Mouse (Mus musculus) T-helper 2 cell (primary cell): ENCODE results near the gene Camta1.

Source experiments
- in situ Hi-C: fragments of 300-600 bp; cut with MboI, MseI; formaldehyde crosslinking; loops from one replicate; pipeline ENCODE4 v1.15.1; 2025; ENCODE audit warnings: high pct_unique_total_duplicates

Camta1 gene

DNA sequence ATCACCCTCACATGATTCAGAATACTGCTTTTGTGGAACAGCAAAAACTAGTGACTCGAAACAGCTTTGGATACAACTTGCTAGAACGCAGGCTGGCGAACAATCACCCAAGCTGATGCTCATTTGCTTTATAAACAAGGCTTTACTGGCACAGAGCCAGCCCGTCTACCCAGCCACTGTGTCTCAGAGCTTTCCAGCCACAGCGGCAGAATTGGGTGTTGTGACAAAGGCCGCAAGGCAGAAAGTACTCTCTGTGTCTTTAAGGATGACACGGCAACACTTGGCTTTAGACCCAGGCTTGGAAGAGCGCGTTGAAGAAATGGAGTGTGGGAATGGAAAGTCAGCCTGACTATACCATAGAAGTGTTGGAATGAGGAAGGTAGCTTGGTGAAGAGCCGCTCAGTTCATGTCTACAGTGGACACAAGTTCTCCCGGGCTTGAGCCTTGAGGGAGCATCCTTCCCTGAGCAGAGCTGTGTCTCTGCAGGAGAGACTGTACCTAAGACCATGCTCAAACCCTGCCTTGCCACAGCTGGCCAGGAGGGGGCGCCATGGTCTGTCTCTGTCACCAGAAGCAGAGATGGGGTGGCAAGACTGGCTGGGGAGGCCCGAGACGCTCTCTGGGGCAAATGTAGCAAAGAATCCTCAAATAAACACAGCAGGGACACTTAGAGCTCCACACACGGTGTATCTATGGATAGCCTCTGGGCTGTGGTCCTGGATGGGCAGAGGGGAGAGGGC, 645.0 kb downstream of the Camta1 start:
- in situ Hi-C loops = no loop called here

DNA sequence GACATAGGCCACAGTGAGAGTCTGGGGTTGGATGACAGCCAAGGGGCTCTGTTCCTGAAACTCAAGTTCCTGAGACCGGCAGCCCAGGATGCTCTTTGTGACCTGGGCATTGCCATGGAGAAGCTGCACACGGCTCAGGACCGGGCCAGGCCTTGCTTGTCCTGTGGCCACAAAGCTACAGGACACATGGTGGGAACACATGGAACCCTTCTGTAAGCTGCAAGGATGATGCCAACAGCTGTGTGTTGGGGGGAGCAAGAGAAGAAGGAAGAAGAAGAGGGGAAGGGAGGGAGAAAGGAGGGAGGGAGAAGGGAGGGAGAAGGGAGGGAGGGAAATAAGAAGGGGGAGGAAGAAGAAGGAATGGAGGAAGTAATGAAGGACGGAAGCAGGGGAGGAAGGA, 645.8 kb downstream of the Camta1 start:
- in situ Hi-C loops = no loop called here

DNA sequence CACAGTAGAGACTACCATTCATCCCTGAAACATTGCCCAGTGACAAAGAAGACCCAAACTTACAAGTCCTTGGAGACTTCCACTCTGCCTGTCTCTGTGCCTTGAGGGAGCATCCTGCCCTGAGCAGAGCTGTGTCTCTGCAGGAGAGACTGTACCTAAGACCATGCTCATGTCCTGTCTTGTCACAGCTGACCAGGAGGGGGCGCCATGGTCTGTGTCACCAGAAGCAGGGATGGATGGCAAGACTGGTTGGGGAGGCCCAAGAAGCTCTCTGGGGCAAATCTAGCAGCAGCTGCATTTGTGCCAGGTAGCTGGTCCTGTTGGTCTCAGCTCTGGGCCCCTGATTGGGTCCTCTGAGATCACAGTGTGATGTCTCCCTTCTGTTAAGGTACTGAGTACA, 646.5 kb downstream of the Camta1 start:
- in situ Hi-C loops = no loop called here

GRCm38 (mm10) chr4:151213475-151213874, 648.2 kb downstream of the Camta1 start:
- in situ Hi-C loops = no loop called here

DNA sequence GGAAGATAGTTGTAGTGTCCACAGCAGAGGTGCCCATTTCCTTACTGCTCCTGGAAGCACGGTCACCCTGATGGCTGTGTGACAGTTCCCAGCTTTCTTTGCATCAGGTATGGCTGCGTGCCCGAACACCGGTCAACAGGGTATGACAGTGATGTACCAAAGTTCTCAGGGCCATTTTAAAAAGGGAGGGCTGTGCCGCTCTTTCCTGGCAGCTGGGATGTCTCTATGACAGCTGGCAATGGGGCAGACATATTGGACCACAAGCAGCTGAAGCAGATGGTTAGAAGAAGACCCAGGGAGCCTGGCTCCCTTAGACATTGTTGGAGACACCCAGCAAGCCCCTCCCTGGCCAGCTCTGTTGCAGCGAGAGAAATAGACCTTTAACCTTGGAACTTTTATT, 649.7 kb downstream of the Camta1 start:
- in situ Hi-C loops = no loop called here

GRCm38 (mm10) chr4:151207566-151207965, 654.1 kb downstream of the Camta1 start:
- in situ Hi-C loops = no loop called here

DNA sequence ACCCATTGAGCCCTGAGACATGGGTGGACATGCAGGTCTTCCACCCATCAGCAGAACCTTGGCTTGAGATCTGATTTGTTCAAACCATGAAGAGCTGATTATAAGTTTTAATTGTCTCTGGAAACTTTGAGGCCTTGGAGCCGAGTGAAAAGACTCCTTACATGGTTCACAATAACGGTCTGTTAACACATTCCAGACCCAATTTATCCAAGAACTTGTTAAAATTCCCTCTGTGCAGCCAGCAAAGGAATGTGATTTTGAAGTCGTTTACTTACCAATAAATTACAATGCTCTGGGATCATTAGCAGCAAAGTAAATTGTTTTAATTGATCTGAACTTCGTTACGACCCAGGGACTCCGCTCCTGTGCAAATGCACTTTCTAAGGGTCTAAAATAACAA, 658.8 kb downstream of the Camta1 start:
- in situ Hi-C loops = no loop called here

DNA sequence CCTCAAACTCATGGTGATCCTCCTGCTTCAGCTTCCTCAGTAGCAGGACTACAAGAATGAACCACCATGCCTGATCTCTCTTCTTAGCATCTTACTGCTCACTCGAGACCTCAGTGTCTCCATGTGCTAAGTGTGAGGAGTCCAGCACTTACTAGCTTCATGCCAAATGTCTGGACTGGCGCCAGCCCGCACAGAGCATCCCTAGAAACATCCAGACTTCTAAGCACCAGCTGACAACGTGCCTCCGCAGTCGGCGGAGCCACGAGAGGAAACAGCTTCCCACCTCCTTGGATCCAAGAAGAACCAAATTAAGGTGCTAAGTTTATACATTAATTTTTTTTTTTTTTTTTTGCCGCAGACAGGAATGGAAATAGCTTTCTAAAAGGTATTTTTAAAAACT, 661.4 kb downstream of the Camta1 start:
- in situ Hi-C loops = no loop called here

DNA sequence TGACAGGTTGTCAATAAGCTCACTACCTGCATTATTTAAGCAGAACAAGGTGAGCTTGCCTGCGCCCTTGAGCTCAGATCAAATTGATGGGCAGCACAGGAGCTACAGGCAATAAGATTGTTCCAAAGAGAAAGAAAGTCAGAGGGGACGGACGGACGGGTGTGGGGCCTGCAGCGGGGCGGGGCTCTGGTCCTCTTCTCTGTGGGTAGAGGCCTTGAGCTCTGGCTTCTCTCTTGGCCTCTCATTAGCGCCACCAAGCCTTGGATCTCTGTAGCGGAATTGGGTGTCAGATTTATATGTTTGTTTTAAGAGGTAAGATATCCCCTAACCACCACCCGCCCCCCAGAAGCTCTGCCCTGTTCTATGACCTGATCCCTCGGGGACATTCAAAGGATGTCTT, 666.5 kb downstream of the Camta1 start:
- in situ Hi-C loops = no loop called here

GRCm38 (mm10) chr4:151194715-151195097, 667.0 kb downstream of the Camta1 start:
- in situ Hi-C loops = no loop called here

DNA sequence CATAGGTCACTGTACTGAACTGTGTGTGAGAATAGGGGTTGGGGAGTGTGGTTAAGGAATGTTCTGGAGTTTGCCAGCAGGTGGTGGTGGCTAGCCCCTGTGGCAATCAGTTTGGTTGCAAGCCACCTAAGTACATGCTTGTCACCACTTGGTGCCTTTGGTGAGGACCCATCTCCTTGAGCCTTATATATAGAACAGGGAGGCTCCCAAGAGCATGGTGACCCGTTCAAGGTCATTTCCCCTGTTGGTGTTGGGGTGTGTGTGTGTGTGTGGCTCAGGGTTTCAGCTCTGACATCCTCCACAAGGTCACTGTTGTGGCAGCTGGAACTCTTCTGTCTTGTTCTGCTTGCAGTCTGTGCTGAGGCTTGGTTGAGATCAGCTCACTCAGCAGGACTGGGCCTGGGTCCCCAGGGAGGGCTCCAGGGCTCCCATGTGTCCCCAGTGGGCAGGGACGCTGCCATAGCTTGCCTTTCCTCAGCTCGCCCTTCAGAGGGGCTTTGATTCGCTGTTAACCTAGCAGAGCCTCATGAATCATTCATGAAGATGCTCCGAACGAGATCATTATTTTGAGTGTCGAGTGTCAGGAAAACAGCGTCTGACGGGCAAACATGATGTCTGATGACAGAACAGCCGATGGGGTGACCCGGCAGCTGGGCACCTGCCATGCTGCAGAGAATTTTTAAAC, 667.5 kb downstream of the Camta1 start:
- in situ Hi-C loops = no loop called here

DNA sequence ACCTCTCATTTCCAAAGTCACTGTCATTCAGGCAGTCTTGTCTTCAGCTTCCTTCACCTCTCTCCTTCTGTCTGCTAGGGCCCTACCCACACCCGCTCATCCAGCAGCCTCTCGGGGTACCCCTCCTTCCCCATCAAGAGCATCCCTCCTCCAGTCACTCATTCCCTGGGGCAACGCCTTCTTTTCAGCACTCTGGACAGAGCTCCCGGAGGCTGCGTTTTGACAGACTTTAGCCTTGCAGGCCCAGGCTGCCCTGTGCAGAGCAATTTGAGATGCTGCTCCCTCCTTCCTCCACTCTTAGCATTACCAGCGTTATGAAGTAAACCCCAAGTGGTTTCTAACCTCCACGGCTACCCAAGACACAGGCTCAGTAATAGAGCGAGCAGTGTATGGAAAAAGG, 675.2 kb downstream of the Camta1 start:
- in situ Hi-C loops = no loop called here

- in situ Hi-C loops = no loop called here
Observed at GRCm38 (mm10) chr4:151185750-151186149, 675.9 kb downstream of the Camta1 start.

- in situ Hi-C loops = no loop called here
Observed at GRCm38 (mm10) chr4:151180394-151180902, 681.2 kb downstream of the Camta1 start.

- in situ Hi-C loops = no loop called here
Observed at GRCm38 (mm10) chr4:151179639-151180038, 682.0 kb downstream of the Camta1 start.

- in situ Hi-C loops = no loop called here
Observed at GRCm38 (mm10) chr4:151178970-151179378, 682.7 kb downstream of the Camta1 start.

GRCm38 (mm10) chr4:151172526-151172925, 689.1 kb downstream of the Camta1 start:
- in situ Hi-C loops = no loop called here

GRCm38 (mm10) chr4:151171117-151171516, 690.6 kb downstream of the Camta1 start:
- in situ Hi-C loops = no loop called here

GRCm38 (mm10) chr4:151170658-151171057, 691.0 kb downstream of the Camta1 start:
- in situ Hi-C loops = no loop called here

- in situ Hi-C loops = no loop called here
Observed at GRCm38 (mm10) chr4:151166969-151167368, 694.7 kb downstream of the Camta1 start.

GRCm38 (mm10) chr4:151165539-151165938, 696.1 kb downstream of the Camta1 start:
- in situ Hi-C loops = no loop called here

- in situ Hi-C loops = no loop called here
Observed at GRCm38 (mm10) chr4:151164309-151164708, 697.4 kb downstream of the Camta1 start.

DNA sequence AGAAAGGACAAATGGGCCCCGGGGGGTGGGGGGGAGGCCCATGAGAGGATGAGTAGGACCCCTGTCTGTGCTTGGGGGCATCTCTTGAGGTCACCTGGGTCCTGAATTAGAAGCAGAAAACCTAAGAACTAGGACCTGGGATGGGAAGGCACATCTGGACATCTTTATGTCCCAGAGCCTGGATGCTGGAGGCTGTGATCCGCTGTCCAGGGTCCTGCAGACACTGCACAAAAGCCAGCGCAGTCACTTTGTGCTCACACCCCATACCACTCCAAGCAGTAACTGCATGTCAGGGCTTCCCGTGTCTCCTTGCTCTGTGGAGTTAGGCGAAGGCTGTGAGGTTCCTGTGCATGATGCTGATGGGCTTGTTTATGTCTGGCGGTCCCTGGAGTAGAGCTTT, 699.8 kb downstream of the Camta1 start:
- in situ Hi-C loops = no loop called here
